Mouse (Mus musculus) MN1 (cell line): ENCODE results near the gene Pih1d2.
A peak's percentile ranks its signal among the peaks of the same experiment; 100 is the strongest.

ENCODE experiments used
- DNase-seq: peaks from one replicate; pipeline ENCODE4 v3.0.0-alpha.2; 2016; ENCODE audit warnings: low spot score

Pih1d2 gene

GRCm38 (mm10) chr9:50616766-50617603 is at the start of gene Pih1d2, which contains the start of gene Nkapd1:
TSS of gene Pih1d2 (plus strand) at chr9:50617321.
TSS of gene Nkapd1 (minus strand) at chr9:50617464.
- DNase-seq, result peak; percentile 94

GRCm38 (mm10) chr9:50567372-50567771 is 49.7 kb upstream of the Pih1d2 start:
- no peak for DNase-seq

GRCm38 (mm10) chr9:50567881-50568280 is 49.2 kb upstream of the Pih1d2 start:
- DNase-seq, result no peak

- DNase-seq, result no peak
These were observed 47.3 kb upstream of the Pih1d2 start for GRCm38 (mm10) chr9:50569599-50570525.

GRCm38 (mm10) chr9:50580370-50580769 is 36.8 kb upstream of the Pih1d2 start:
- DNase-seq, result no peak

GRCm38 (mm10) chr9:50585145-50585818 is 31.8 kb upstream of the Pih1d2 start:
- no peak for DNase-seq

- no peak for DNase-seq
These were observed 30.2 kb upstream of the Pih1d2 start for GRCm38 (mm10) chr9:50586955-50587354.

- no peak for DNase-seq
These were observed 26.1 kb upstream of the Pih1d2 start for GRCm38 (mm10) chr9:50590856-50591518.

- DNase-seq, result no peak
These were observed 24.2 kb upstream of the Pih1d2 start for GRCm38 (mm10) chr9:50592955-50593354.

GRCm38 (mm10) chr9:50593544-50593943 is 23.6 kb upstream of the Pih1d2 start:
- DNase-seq, result no peak

GRCm38 (mm10) chr9:50594794-50595417 is 22.2 kb upstream of the Pih1d2 start:
- no peak for DNase-seq

GRCm38 (mm10) chr9:50596973-50597372 is 20.1 kb upstream of the Pih1d2 start:
- no peak for DNase-seq

- no peak for DNase-seq
These were observed 15.6 kb upstream of the Pih1d2 start for GRCm38 (mm10) chr9:50601536-50601935.

GRCm38 (mm10) chr9:50602055-50602845 is 14.9 kb upstream of the Pih1d2 start:
- DNase-seq, result no peak

GRCm38 (mm10) chr9:50603189-50603997 is 13.7 kb upstream of the Pih1d2 start, which contains the start of the genes Sdhd and Timm8b:
TSS of gene Sdhd (minus strand) at chr9:50603812.
TSS of gene Timm8b (plus strand) at chr9:50603910.
- peak; percentile 97 for DNase-seq

GRCm38 (mm10) chr9:50603998-50604324 is 13.2 kb upstream of the Pih1d2 start:
- DNase-seq, result no peak

GRCm38 (mm10) chr9:50604338-50604737 is 12.8 kb upstream of the Pih1d2 start:
- DNase-seq, result no peak

- DNase-seq, result no peak
These were observed 5.0 kb upstream of the Pih1d2 start for GRCm38 (mm10) chr9:50612115-50612514.

GRCm38 (mm10) chr9:50616161-50616560 is 960 bp upstream of the Pih1d2 start:
- DNase-seq, result no peak
